Mouse (Mus musculus): ENCODE results near the gene Gm13030. TPM values are rescaled to one million over a fixed set of nuclear protein-coding genes. Genes with fewer than 3 reads are reported as not detected.

The Gm13030 gene
- not detected for total RNA-seq (2023)

DNA sequence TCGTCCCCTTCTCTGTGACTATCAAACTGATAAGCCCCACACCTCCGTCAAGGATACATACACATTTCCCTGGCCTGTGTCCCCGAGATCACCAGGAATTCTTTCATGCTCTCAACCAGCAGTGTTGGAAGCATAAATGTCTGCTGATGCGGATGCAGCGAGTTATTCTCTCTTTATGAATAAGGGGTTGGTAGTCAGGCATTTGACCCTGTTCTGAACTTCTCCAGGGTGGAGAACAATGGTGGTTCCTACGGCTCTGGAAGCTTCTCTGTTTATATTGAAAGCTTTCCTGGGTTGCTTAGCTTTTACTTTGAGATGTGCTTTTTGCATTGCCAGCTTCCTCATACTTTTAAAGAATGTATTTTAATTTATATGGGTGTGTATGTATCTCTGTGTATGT lies at the start of gene Gm13030:
Gene Gm13030, minus strand, starts transcription at position 101 of the 400 bp plus-strand sequence.

DNA sequence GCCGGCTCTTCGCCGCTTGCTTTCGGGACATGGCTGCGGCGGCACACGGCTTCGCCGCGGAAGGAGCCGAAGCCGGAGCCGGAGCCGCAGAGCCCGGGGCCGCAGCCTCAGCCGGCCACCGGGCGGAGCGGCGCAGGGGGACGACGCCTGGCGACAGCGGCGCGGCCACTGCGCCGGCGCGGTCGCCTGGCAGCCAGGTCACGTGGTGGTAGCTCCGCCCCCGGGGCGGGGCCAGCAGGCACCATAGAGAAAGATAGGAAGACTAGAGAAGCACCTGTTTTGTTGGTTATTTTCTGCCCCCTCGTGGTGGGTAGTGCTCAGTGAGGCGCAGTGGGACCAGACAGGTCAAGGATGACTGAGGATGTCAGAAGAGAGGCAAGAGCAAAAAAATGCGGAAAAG lies 40.0 kb upstream of the Gm13030 start, which contains the start of gene Otud3:
Gene Otud3, minus strand, starts transcription at position 149 of the 400 bp plus-strand sequence.

DNA sequence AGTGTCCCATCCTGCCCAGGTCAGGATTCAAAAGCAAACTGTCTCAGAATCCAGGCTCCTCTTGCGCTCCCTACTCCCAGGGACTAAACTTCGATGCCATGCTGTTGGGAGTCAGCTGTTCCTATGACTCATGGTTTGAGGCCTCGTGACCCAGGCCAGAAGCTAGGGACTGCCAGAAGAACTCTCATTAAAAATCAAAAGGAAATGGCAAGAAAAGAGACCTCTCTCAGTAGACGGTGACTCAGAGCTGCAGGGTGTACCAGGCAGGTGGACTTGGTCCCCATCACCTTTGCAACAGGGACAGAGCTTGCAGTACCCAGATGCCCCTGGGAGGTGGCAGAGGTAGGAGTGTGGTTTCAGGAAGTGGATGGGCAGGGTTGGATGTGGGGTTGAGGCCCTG lies 4.0 kb upstream of the Gm13030 start, which contains the start of gene Pla2g2e:
Gene Pla2g2e, plus strand, starts transcription at position 212 of the 400 bp plus-strand sequence.

DNA sequence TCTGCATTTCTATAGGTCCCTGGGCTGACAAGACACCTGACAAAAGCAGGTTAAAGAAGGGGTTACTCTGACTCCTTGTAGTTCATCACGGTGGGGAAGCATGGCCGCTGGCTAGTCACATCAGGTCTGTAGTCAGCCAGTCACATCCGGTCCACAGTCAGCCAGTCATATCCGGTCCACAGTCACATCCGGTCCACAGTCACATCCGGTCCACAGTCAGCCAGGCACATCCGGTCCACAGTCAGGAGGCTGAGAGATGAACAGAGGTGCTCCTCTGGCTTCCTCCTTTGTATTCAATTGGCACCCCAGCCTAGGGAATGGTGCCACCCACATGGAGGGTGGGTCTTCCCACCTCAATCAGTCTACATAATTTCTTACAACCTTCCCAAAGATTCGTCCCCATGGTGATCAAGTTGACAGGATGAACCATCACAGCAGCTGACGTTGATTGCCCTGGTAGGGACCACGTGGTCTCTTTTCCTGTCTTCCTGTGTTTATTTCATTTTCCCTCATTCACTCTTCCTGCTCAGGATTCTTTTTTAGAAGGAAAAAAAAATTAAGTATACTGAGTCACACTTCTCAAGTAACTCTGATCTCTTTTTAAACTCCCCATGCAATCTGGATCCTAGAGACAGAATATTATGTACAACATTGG lies 10.3 kb downstream of the Gm13030 start, which contains the start of gene Pla2g5:
Gene Pla2g5, minus strand, starts transcription at position 139 of the 655 bp plus-strand sequence.

Other genes with a start within 250 kb of the Gm13030 start
- gene Vwa5b1, start 238.1 kb downstream of the Gm13030 start, total RNA-seq (2023), result not detected
- gene Pla2g2c, start 149.2 kb downstream of the Gm13030 start, total RNA-seq (2023), result 0.43 TPM
- gene Ubxn10, start 136.8 kb downstream of the Gm13030 start, total RNA-seq (2023), result 0.18 TPM
- gene Pla2g2f, start 116.3 kb downstream of the Gm13030 start, total RNA-seq (2023), result not detected
- 0.46 TPM for gene Pla2g2d, start 98.2 kb downstream of the Gm13030 start, total RNA-seq (2023)
- not detected for gene Pla2g5, start 10.5 kb downstream of the Gm13030 start, total RNA-seq (2023)
- gene Pla2g2e, start 4.0 kb upstream of the Gm13030 start, total RNA-seq (2023), result not detected
- 9.4 TPM for gene Otud3, start 40.0 kb upstream of the Gm13030 start, total RNA-seq (2023)
- not detected for gene Rnf186, start 93.1 kb upstream of the Gm13030 start, total RNA-seq (2023)
- gene Tmco4, start 98.9 kb upstream of the Gm13030 start, total RNA-seq (2023), result 43.7 TPM
- gene Htr6, start 201.6 kb upstream of the Gm13030 start, total RNA-seq (2023), result not detected
- not detected for gene Nbl1, start 219.0 kb upstream of the Gm13030 start, total RNA-seq (2023)